Mouse (Mus musculus): ENCODE data around the gene Grcc10. TPM values are rescaled to one million over a fixed set of nuclear protein-coding genes. Genes with fewer than 3 reads are reported as not detected.

The Grcc10 gene
- 242 and 257 TPM in 2 replicates for polyA plus RNA-seq (2012; rRNA removed; ENCODE audit: low replicate concordance)

DNA sequence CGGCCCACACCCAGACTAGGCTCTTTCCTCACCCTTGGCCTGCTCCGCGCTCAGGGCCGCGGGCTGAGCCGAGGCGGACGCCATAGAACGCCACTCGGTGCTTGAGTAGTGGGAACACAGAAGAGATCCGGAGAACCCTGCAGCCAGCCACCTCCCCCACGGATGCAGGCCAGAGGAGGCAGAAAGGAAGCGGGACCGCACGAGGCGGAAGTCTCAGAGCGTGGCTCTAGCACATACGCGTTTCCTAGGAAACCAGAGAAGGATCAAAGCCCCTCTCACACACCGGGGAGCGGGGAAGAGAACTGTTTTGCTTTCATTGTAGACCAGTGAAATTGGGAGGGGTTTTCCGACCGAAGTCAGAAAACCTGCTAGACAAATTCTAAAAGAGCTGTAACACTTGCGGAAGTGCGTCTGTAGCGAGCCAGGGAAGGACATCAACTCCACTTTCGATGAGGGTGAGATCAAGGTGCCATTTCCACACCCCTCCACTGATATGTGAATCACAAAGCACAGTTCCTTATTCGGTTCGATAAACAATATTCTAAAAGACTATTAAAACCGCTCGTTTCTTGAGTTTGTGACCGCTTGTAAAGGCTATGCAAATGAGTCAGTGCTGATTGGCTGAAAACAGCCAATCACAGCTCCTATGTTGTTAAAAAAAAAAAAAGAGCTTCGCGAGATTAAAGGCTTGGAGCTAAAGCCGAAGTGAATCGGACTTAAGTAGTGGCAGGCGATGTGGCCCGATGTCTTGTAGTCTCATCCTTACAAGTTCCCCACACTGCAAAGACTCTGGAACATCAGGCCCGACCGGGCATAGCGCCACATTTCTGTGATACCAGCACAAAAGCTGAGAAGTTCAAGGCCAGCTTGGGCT, at the start of gene Grcc10:
TSS of gene Grcc10 (minus strand) at position 487 of the 874 bp plus-strand sequence.

DNA sequence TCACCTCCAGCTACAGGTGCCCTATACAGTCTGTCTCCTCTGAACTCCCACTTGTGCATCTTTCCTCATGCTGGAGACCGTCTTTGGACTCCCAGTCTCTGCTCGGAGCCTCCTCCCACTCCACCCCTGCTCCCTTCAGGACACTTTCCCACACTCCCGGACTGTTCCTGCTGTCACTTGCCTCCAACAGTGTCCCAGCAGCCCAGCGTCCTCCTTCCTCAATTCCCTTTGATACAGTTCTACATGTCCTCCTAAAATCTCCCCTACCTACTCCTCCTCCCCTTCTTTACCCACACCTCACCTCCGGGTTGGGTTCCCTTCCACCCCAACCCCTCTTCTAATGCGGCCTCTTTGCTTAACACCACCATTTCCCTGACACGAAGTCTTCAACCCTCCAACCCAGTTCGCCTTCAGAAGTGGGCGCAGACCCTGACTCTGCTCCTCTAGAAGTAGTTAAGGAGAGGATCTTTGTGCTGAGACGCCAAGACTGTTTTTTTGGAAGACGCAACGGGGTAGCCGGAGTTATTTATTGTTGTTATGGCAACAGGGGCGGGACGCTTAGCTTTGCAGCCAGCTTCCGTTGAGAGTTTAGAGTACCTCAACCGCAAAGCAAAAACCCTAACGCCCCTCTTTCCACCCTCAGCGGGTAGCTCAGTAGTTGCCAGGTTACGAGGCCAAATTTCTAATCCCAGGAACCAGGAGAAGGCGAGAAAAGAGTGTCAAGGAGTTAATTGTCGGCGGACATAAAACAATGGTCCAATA, 38.2 kb upstream of the Grcc10 start, which contains the start of gene Lrrc23:
TSS of gene Lrrc23 (minus strand) at position 506 of the 762 bp plus-strand sequence.

DNA sequence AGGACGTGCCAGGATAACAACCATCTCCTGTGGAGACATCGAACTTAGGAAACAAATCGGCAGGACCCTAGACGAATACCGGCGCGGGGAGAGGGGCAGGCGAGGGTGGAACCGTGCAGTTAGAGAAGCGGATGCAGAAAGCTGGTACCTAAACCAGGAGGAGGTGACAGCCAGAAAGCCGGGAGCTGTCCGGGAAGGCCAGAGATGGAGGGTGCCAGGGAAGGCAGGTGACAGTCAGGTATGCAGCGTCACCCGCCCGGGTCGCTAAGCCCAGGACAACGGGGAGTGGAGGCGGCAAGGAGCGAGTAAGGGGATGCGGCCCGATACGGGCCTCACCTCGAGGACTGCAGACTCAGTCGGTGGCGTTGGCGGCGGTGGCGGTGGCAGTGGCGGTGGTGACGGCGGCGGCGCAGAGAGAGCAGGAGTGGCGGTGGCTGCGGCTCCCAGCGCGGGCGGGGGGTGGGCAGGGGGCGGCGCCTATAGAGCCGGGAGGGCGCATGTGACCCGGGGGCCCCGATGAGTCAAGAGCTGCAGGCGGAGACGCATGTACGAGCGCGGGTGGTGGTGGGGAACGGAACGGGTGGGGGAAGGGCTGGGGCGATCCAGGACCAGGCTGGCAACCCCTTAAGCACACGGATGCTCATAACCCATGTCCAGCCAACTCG, 28.1 kb upstream of the Grcc10 start, which contains the start of gene Eno2:
TSS of gene Eno2 (minus strand) at position 573 of the 665 bp plus-strand sequence.

DNA sequence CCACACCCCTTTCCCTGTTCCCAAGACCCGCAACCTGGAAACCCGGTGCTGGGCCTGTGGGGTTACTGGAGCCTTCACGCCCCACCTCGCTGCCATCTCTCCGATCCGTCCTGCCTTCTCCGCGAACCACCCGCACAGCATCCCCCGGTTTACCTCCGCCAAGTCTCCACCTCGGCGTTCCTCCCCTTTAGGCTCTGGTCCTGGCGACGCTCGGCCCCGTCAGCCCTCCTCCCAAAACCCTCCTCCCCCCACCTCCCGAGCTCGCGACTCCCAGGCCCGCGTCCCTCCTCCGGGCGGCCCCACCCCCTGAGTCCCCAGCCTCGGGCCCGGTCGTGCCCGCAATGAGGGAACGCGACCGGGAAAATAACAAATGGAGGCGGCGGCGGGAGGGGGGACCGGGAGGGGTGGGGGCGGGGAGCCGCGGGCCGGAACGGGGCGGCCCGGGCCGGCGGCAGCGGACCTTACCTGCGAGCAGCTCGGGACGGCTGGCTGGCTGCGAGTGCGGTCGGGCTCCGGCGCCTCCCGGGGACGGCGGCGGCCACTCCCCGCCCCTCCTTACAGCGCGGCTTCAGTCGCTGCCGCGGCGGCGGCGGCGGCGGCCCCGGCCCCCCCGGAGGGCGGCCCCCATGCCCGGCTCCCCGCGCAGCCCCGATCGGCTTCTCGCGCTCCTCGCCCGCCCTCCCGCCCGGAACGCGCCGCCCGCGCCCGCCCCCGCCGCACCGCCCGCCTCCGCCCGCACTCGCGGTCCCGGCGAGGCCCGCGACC, 14.8 kb upstream of the Grcc10 start, which contains the start of the genes Gm45234 and Atn1:
TSS of gene Gm45234 (minus strand) at position 191 of the 765 bp plus-strand sequence.
TSS of gene Atn1 (minus strand) at position 694 of the 765 bp plus-strand sequence.

DNA sequence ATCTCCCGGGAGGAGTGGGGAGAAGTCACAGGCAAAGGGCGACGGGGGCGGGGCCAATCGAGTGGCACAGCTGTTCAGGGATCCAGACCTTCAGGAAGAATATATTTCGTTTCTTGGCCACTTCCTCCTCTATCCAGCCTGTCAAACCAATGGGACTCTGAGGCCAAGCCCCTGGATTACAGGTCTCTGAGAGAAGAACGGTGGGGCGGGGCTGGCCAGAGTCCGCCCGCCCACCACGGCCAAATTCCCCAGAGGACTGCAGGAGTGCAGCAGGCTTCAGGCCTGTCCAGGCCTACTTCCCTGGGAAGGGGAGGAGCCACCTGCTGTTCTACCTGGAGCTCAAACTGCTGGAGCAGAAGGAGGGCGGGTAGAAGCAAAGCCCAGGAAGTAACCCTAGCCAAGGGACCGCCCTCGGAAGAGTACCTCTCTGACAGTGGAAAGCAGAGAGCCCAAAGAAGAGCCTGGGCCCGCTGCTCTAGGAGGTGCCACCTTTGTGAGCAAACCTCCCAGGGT, 2.6 kb downstream of the Grcc10 start, which contains the start of gene Ptpn6:
TSS of gene Ptpn6 (minus strand) at position 204 of the 513 bp plus-strand sequence.

DNA sequence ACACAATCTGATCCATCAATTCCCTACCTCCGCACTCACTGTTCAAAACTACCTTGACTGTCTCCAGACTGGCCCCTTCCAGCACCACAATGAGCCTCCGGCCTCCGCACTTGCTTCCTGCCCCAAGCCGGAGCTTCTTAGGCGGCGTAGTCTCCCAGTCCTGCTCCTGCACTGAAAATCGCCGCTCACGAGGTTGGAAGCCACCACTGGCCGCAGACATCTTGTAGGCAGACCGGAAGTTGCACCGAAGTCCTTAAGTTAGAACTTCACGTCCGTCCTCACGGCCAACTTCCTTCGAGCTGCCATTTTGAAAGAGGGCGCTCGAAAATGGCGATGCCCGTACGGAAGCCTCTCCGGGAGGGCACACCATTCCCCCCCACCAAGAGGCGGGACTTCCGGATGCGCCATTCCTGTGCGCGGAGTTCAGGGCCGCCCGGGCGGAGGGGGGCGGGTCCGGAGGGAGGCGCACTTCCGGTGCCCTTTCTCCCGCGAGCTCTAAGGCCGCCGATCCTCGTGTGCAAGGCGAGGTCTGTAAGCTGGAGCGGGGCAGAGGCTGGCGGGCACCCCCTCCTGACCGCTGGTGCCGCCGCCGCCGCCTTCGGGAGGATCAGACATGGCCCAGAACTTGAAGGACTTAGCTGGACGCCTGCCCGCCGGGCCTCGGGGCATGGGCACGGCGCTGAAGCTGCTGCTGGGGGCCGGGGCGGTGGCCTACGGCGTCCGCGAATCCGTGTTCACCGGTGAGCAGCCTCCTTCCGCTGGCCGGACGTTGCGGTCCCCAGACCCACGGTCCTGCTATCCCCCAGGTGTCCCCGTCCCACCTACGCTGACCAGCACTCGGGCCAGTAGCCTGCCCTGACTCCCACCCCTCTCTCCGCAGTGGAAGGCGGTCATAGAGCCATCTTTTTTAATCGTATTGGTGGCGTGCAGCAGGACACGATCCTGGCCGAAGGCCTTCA, 29.1 kb downstream of the Grcc10 start, which contains the start of the genes Emg1 and Phb2:
TSS of gene Emg1 (minus strand) at position 355 of the 959 bp plus-strand sequence.
TSS of gene Phb2 (plus strand) at position 513 of the 959 bp plus-strand sequence.

Other genes with a start within 250 kb of the Grcc10 start
- 6.1 and 7.9 TPM in 2 replicates for gene C1rl, start 248.3 kb downstream of the Grcc10 start, polyA plus RNA-seq (2012; rRNA removed; ENCODE audit: low replicate concordance)
- 67.2 and 93.0 TPM in 2 replicates for gene C1ra, start 229.0 kb downstream of the Grcc10 start, polyA plus RNA-seq (2012; rRNA removed; ENCODE audit: low replicate concordance)
- gene C1s1, start 199.0 kb downstream of the Grcc10 start, polyA plus RNA-seq (2012; rRNA removed; ENCODE audit: low replicate concordance), result 115 and 294 TPM in 2 replicates
- 0.19 and 0.26 TPM in 2 replicates for gene C1rb, start 171.1 kb downstream of the Grcc10 start, polyA plus RNA-seq (2012; rRNA removed; ENCODE audit: low replicate concordance)
- gene C1s2, start 105.3 kb downstream of the Grcc10 start, polyA plus RNA-seq (2012; rRNA removed; ENCODE audit: low replicate concordance), result 0.10 and 0.45 TPM in 2 replicates
- gene Lpcat3, start 78.3 kb downstream of the Grcc10 start, polyA plus RNA-seq (2012; rRNA removed; ENCODE audit: low replicate concordance), result 150 and 207 TPM in 2 replicates
- gene Emg1, start 29.2 kb downstream of the Grcc10 start, polyA plus RNA-seq (2012; rRNA removed; ENCODE audit: low replicate concordance), result 37.9 and 58.8 TPM in 2 replicates
- 115 and 126 TPM in 2 replicates for gene Phb2, start 29.0 kb downstream of the Grcc10 start, polyA plus RNA-seq (2012; rRNA removed; ENCODE audit: low replicate concordance)
- gene Ptpn6, start 2.7 kb downstream of the Grcc10 start, polyA plus RNA-seq (2012; rRNA removed; ENCODE audit: low replicate concordance), result 82.7 and 124 TPM in 2 replicates
- gene Gm45234, start 14.6 kb upstream of the Grcc10 start, polyA plus RNA-seq (2012; rRNA removed; ENCODE audit: low replicate concordance), result not detected in 2 replicates
- gene Atn1, start 15.2 kb upstream of the Grcc10 start, polyA plus RNA-seq (2012; rRNA removed; ENCODE audit: low replicate concordance), result 25.6 and 59.6 TPM in 2 replicates
- 11.8 and 17.7 TPM in 2 replicates for gene Eno2, start 28.3 kb upstream of the Grcc10 start, polyA plus RNA-seq (2012; rRNA removed; ENCODE audit: low replicate concordance)
- gene Lrrc23, start 38.4 kb upstream of the Grcc10 start, polyA plus RNA-seq (2012; rRNA removed; ENCODE audit: low replicate concordance), result 0.76 and 1.5 TPM in 2 replicates
- 16.4 and 26.4 TPM in 2 replicates for gene Spsb2, start 67.3 kb upstream of the Grcc10 start, polyA plus RNA-seq (2012; rRNA removed; ENCODE audit: low replicate concordance)
- gene Tpi1, start 72.9 kb upstream of the Grcc10 start, polyA plus RNA-seq (2012; rRNA removed; ENCODE audit: low replicate concordance), result 313 and 1,090 TPM in 2 replicates
- gene Usp5, start 88.1 kb upstream of the Grcc10 start, polyA plus RNA-seq (2012; rRNA removed; ENCODE audit: low replicate concordance), result 84.8 and 98.1 TPM in 2 replicates
- gene Cdca3, start 88.2 kb upstream of the Grcc10 start, polyA plus RNA-seq (2012; rRNA removed; ENCODE audit: low replicate concordance), result 7.1 and 9.3 TPM in 2 replicates
- 0.55 TPM in 1 of 2 replicates, not detected in the other for gene Gnb3, start 98.9 kb upstream of the Grcc10 start, polyA plus RNA-seq (2012; rRNA removed; ENCODE audit: low replicate concordance)
- gene P3h3, start 116.4 kb upstream of the Grcc10 start, polyA plus RNA-seq (2012; rRNA removed; ENCODE audit: low replicate concordance), result 29.1 and 38.5 TPM in 2 replicates
- 1.3 and 2.7 TPM in 2 replicates for gene Gpr162, start 122.6 kb upstream of the Grcc10 start, polyA plus RNA-seq (2012; rRNA removed; ENCODE audit: low replicate concordance)
- 25.7 and 33.5 TPM in 2 replicates for gene Cd4, start 146.8 kb upstream of the Grcc10 start, polyA plus RNA-seq (2012; rRNA removed; ENCODE audit: low replicate concordance)
- gene Lag3, start 170.3 kb upstream of the Grcc10 start, polyA plus RNA-seq (2012; rRNA removed; ENCODE audit: low replicate concordance), result 9.6 and 17.2 TPM in 2 replicates
- gene Ptms, start 178.7 kb upstream of the Grcc10 start, polyA plus RNA-seq (2012; rRNA removed; ENCODE audit: low replicate concordance), result 1,592 and 1,640 TPM in 2 replicates
- 328 and 380 TPM in 2 replicates for gene Mlf2, start 190.0 kb upstream of the Grcc10 start, polyA plus RNA-seq (2012; rRNA removed; ENCODE audit: low replicate concordance)
- 176 and 323 TPM in 2 replicates for gene Cops7a, start 224.2 kb upstream of the Grcc10 start, polyA plus RNA-seq (2012; rRNA removed; ENCODE audit: low replicate concordance)